Mouse (Mus musculus) lung, embryonic 16.5 days (tissue): Measurements from ENCODE around the gene Prkca. TPM values are rescaled to one million over a fixed set of nuclear protein-coding genes. Genes with fewer than 3 reads are reported as not detected.

Source experiments
- ATAC-seq: fragments of 200-750 bp; cut with Nextera tagmentation; 2 replicates; pipeline ENCODE4 v1.8.0; 2017; ENCODE audit warnings: low read depth, mild to moderate bottlenecking, moderate library complexity
- H3K27ac ChIP-seq: fragments of 300-500 bp; sonication (generic); 2 replicates; pipeline ENCODE4 v1.5.1; 2014; ENCODE audit warnings: mild to moderate bottlenecking, control low read depth, low read length
- H3K27me3 ChIP-seq: fragments of 300-500 bp; sonication (generic); 2 replicates; pipeline ENCODE4 v1.6.1; 2014; ENCODE audit warnings: low read depth, low read length, mixed read lengths; ENCODE audit not compliant: control insufficient read depth, insufficient read depth
- H3K36me3 ChIP-seq: fragments of 300-500 bp; sonication (generic); 2 replicates; pipeline ENCODE4 v1.6.1; 2014; ENCODE audit warnings: low read length; ENCODE audit not compliant: control insufficient read depth, insufficient read depth
- H3K4me1 ChIP-seq: fragments of 300-500 bp; sonication (generic); replicated peaks from 2 replicates; pipeline ENCODE4 v1.6.1; 2014; ENCODE audit warnings: low read length, mixed read lengths; ENCODE audit not compliant: control insufficient read depth, insufficient read depth
- H3K4me2 ChIP-seq: fragments of 300-500 bp; sonication (generic); 2 replicates; pipeline ENCODE4 v1.6.1; 2014; ENCODE audit warnings: low read depth, low read length, control low read depth
- H3K4me3 ChIP-seq: fragments of 300-500 bp; sonication (generic); 2 replicates; pipeline ENCODE4 v1.5.1; 2014; ENCODE audit warnings: mild to moderate bottlenecking, low read length, control low read depth
- H3K9ac ChIP-seq: fragments of 300-500 bp; sonication (generic); 2 replicates; pipeline ENCODE4 v1.6.1; 2014; ENCODE audit warnings: low read length, control low read depth
- H3K9me3 ChIP-seq: fragments of 300-500 bp; sonication (generic); 2 replicates; pipeline ENCODE4 v1.6.1; 2016; ENCODE audit warnings: low read length; ENCODE audit not compliant: control insufficient read depth
- WGBS: fragments of 180-500 bp; shearing (Covaris S2); extraction: QIAGEN DNeasy Blood & Tissue Kit; methylation state at CpG from one replicate; pipeline ENCODE4 v1.1.7; 2014; 5-methylcytosine and 5-hydroxymethylcytosine counted together
- polyA plus RNA-seq: library from polyadenylated mRNA; unstranded; fragments of >200 nt; fragmentation: Nextera tagmentation; extraction: Ambion mirVana; gene quantifications from 2 replicates; pipeline ENCODE4 v1.2.1, GENCODE M21; 2015

The Prkca gene
- polyA plus RNA-seq, 1 experiment from 2014 or later = 10.1 TPM

DNA sequence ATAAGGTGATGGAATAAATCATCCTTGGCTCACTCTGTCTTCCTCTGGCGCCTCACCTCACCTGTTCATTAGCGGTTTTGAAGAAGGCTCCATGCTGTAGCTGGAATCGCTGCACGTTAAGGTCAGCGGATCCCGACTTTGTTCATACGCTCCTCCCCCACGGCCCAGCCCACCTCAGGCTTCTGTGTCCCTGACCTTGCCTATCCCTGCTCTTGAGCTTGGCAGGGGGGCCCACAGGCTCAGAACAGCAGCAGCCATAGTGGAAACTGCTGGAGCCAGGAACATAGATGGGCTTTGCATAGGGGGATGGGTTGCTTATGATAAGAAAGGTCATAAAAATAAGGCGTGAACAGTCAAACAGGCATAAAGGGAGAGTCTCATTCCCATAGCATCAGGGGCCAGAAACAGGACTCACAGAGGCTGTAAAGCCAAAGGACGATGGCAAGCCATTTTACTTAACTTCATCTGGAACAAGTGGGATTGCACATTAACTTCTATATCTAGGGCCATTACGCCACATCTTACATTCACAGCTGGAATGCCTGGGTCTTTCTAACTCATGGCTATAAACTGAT is 102.7 kb downstream of the Prkca start:
- ATAC-seq = no peak
- H3K9ac ChIP-seq = no peak overlapping the region

DNA sequence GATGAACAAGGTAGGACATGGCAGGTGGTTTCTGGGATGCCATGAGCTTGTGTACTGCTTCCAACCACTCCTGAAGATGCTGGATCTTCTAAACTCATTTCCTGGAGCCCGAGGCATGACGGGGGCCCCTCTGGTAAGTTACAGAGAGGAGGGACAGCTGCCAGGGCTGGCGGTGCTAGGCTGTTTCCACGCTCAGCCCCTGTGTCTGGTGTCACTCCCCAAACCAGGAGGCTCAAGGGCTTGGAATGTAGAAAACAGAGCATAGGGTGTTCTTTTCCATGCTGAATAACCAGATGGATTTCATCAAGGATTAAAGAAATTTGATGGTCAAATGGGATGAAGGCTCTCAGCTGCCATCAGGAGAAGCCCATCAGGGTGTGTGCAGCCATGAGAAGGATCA is 104.6 kb downstream of the Prkca start:
- Histone ChIP-seq H3K27ac (no peak overlapping the region), H3K4me3 (no peak overlapping the region), H3K27me3 (no peaks in the 10 kb centered on the region), H3K4me2 (no peak overlapping the region), H3K9me3 (no peaks in the 10 kb centered on the region), H3K36me3 (no peaks in the 10 kb centered on the region), H3K9ac (no peak overlapping the region), H3K4me1 (peaks cover 8% of the 10 kb centered on the region)
- 60% methylated on average over 4 of the region's 4 CpGs for WGBS
- ATAC-seq = peak; percentile 39; the same call in 1 of the 2 replicates

More for the DNA sequence above, 102.7 kb downstream of the Prkca start:
- Histone ChIP-seq H3K9me3 (no peaks in the 10 kb centered on the region), H3K27me3 (no peaks in the 10 kb centered on the region), H3K4me1 (peaks cover 8% of the 10 kb centered on the region), H3K27ac (no peak overlapping the region), H3K36me3 (no peaks in the 10 kb centered on the region), H3K4me2 (no peak overlapping the region), H3K4me3 (no peak overlapping the region)
- 63% methylated on average over 11 of the region's 11 CpGs for WGBS

DNA sequence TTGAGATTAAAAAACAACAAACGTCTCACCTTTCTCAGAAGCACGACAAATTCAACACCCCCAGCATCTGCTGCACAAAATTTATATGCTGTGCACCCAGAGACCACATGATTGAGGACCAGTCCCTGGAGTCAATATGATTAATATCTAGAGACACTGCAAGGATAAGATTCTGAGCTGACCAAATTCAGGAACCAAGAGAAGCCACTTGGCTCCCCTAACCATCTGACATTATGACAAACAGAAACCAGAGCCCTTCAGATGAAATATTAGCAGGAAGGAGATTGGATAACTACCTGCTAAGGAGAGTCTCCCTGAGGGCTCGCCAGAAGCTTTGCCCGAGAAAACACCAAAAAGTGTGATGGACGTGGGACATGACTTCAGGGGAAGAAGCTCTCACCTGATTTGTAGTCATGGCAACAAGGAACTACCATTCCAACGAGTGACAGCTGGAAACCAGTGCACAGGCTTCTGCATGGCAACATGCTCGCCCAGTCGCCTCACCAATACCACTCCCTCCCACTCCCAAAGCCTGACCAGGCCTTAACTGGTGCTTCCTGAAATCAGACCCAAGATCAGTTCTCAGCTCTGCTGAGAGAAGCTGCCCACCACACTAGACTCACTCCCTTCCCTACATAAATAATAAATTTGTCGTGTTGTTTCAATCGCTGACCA is 106.8 kb downstream of the Prkca start:
- Histone ChIP-seq H3K27me3 (no peaks in the 10 kb centered on the region), H3K4me2 (no peak overlapping the region), H3K4me3 (no peak overlapping the region), H3K9me3 (no peaks in the 10 kb centered on the region), H3K27ac (no peak overlapping the region), H3K36me3 (no peaks in the 10 kb centered on the region), H3K9ac (no peak overlapping the region), H3K4me1 (peaks cover 8% of the 10 kb centered on the region)
- WGBS = 67% methylated on average over 10 of the region's 10 CpGs
- no peak for ATAC-seq

DNA sequence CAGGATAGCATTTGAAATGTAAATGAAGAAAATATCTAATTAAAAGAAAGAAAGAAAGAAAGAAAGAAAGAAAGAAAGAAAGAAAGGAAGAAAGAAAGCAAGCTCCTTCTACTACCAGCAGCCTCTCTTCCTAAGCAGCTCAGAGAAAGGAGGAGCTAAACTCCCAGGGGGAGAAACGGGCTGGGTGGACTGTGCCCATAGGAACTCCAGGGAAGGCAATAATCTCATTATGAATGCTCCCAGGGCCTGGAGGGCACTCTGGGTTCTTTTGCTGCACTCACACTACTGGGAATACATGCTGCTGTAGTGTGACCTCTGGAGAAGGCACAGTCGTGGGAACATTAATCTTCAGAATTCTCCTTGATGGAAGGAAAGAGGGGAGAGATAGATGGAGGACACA is 107.5 kb downstream of the Prkca start:
- Histone ChIP-seq H3K27me3 (no peaks in the 10 kb centered on the region), H3K27ac (no peak overlapping the region), H3K9me3 (no peaks in the 10 kb centered on the region), H3K4me1 (peaks cover 6% of the 10 kb centered on the region), H3K4me3 (no peak overlapping the region), H3K36me3 (no peaks in the 10 kb centered on the region), H3K4me2 (no peak overlapping the region), H3K9ac (no peak overlapping the region)
- WGBS = 48% methylated on average over 2 of the region's 2 CpGs
- no peak for ATAC-seq

DNA sequence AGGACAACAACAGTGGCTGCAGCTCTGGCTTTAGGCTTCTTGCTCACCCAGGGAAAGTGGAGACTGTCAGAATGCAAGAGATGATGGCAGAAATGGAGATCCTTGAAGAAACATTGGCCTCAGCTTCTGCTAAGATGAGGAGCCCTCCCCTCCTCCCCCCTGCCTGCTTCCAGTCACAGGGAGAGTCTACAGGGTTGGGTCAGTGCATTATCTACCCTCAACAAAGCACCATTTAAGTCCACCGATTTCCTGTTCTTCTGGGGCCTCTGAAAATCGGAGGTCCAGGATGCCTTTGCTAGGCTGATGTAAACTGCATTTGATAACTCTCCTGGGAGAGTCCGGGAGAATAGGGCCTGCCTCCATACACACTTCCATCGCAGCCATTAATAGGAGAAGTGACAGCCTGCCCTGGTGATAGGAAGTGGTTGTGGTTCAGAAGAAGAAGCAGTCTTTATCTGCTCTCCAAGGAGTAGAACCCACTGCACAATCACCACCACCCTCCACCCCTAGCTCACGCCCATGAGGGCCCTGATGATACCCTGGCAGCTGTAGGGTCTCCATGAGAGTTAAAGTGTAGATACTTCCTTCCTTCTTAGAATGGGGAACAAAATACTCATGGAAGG is 108.5 kb downstream of the Prkca start:
- WGBS = 58% methylated on average over 5 of the region's 5 CpGs
- Histone ChIP-seq H3K4me2 (no peak overlapping the region), H3K36me3 (no peaks in the 10 kb centered on the region), H3K4me3 (no peak overlapping the region), H3K9ac (no peak overlapping the region), H3K9me3 (no peaks in the 10 kb centered on the region), H3K27me3 (no peaks in the 10 kb centered on the region), H3K4me1 (peaks cover 6% of the 10 kb centered on the region), H3K27ac (no peak overlapping the region)
- no peak for ATAC-seq

DNA sequence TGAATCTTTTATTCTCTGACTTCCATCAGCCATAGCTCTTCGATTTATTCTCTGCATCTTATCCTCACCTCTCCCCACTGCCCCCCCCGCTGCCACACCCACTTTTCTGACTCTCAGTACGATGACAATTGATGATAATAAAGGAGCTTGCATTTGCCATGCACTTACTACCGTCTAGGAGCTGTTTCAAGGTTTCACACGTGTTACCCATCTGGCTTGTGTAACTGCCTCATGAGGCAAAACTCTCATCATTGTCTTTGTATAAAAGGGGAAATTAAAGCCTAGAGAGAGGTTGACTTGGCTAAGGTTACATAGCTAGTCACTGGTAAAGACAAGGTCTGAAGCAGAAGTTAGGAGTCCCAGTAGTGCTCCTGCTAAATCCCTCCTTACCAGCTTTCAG is 110.7 kb downstream of the Prkca start:
- WGBS = 67% methylated on average over 5 of the region's 5 CpGs
- Histone ChIP-seq H3K9ac (no peak overlapping the region), H3K9me3 (no peaks in the 10 kb centered on the region), H3K4me1 (peaks cover 6% of the 10 kb centered on the region), H3K4me2 (no peak overlapping the region), H3K36me3 (no peaks in the 10 kb centered on the region), H3K27me3 (no peaks in the 10 kb centered on the region), H3K4me3 (no peak overlapping the region), H3K27ac (no peak overlapping the region)
- no peak for ATAC-seq

DNA sequence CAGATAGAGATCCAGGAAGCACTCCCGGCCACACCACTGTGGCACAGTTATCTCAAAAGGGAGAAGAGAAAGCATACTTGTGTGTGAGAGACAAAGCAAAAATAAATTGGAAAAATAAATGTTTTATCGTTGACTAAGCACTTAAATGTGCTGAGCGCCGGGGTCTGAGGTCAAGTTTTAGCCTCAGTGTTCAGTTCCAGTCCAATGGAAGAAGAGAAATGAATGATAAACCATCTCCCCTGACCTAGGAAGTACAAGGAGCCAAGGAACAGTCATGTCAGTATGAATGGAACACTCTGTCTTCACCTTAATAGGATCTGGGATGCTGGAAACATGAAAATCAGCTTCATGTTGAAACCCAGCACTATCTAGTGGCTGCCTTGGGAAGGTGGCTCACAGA is 113.6 kb downstream of the Prkca start:
- Histone ChIP-seq H3K4me2 (no peak overlapping the region), H3K4me1 (no peaks in the 10 kb centered on the region), H3K9ac (no peak overlapping the region), H3K4me3 (no peak overlapping the region), H3K27ac (no peak overlapping the region), H3K27me3 (no peaks in the 10 kb centered on the region), H3K36me3 (no peaks in the 10 kb centered on the region), H3K9me3 (no peaks in the 10 kb centered on the region)
- WGBS = 83% methylated on average over 4 of the region's 4 CpGs
- ATAC-seq = no peak

DNA sequence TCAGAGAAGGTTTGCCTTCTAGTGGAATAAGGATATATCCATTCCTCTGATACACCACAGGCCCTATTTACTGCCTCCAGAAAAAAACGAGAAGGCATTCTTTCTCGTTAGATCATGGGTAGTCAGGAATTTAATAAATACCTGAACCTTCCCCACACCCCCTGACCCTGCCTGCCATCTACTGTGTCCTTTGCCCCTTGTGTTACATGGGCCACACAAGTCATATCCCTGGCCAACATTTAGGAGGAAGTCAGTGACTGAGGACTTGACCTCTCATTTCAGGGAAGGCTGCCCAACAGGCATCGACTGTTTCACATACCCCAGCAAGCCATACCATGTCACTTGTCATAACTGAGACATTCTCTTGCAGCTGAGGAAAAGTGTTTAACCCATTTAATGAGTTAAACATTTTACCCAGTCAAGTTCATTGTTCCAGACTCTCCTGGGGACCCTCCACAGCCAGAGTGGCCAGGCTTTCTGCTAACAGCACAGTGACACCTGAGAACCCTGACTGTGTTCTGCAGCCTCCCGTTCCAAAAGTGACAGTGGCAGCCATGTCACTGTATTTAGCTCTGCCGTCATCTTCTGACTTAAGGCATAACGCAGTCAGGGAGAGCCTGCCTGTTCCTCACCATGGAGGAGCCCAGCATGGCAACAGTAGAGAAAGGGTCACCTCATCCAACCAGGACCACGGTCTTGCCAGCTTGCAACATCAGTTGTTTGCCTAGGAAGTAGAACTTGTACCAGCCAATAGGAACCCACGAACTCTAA is 114.4 kb downstream of the Prkca start:
- H3K4me2 ChIP-seq = no peak overlapping the region
- no peaks in the 10 kb centered on the region for H3K9me3 ChIP-seq
- 68% methylated on average over 8 of the region's 8 CpGs for WGBS
- ATAC-seq = no peak
- peaks cover 4% of the 10 kb centered on the region; the same call in 1 of the 2 replicates for H3K4me1 ChIP-seq
- no peak overlapping the region for H3K4me3 ChIP-seq
- no peaks in the 10 kb centered on the region for H3K36me3 ChIP-seq
- H3K9ac ChIP-seq = no peak overlapping the region
- H3K27ac ChIP-seq = no peak overlapping the region
- H3K27me3 ChIP-seq = no peaks in the 10 kb centered on the region

DNA sequence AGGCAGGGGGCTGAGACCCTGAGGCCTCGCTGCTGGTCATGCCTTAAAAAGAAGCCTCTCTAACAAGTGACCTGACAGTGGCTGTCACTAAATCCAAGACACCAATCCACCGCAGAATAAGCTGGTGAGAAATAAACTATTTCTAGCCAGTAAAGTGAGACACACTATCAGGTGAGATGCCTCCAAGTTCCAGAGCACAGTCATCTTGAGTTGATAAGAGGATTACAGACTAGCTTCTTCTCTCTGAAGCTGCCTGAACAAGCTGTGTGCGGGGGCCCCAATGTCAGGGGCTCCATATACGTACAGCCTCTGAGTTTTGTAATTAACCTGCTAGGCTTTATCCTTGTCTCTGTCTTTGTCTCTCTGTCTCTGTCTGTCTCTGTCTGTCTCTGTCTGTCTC is 115.2 kb downstream of the Prkca start:
- Histone ChIP-seq H3K9me3 (no peaks in the 10 kb centered on the region), H3K4me3 (no peak overlapping the region), H3K27me3 (no peaks in the 10 kb centered on the region), H3K4me1 (peaks cover 6% of the 10 kb centered on the region), H3K9ac (no peak overlapping the region), H3K27ac (no peak overlapping the region), H3K4me2 (no peak overlapping the region), H3K36me3 (no peaks in the 10 kb centered on the region)
- no peak for ATAC-seq
- 82% methylated on average over 4 of the region's 4 CpGs for WGBS
